Mouse (Mus musculus): ENCODE measurements around the gene Cdkal1.

DNA sequence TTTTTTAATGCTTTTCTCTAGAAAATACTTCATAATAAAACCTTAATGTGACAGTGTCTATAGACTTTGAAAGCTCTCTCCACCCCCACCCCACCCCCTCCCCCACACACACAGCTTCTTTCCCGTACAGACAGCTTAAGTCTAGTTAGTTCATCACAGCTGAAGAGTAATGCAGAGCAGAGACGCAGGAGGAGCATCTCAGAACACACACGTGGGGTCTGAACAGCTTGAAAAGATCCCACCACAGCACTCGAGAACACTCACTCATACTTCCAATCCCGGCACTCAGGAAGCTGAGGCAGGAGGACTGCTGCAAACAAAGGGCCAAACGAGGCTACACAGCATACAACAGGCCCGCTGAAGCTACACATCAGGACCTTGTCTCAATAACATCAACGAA is 31.1 kb downstream of the Cdkal1 start:
- TF ChIP-seq CTCF (IDR thresholded peaks at IDR 0.05; ENCODE audit: control insufficient read depth, insufficient read depth, insufficient read length), result no peak
- TF ChIP-seq MAX (IDR thresholded peaks at IDR 0.05), result no peak
